In the genomic region with DNA sequence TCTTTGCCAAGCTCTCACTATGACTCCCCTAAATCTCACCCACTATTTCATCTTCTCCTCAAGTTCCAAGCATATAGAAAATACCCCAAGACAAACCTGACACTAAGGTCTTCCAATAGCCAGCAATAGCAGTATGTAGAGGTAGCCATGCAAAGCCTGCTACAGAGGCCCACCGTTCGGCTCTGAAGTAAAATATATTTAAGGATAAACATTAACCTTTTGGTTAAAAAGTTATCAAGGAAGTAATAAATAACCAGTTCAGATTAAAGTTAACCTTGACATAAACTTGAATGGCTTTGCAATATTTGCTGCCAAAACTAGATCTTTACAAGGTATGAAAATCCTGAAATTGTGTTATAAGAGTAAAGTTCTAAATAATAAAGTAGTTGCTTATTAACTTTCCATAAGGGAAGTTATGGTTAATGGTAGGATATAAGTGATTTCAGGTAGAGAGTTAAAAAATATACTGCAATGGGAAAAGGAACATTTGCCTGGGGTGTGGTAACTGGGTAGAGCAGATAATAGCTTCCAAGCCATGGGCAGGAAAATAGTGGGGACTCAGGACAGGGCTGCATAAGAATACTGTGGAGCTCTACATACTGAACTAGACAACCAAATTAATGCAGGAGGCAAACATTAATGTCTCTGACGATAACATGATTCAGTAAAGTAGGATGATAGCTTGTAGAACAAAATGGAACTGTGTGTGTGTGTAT, we compare ENCODE assay signal across 22 mouse cellular contexts. TPM values are rescaled to one million over a fixed set of nuclear protein-coding genes. Genes with fewer than 3 reads are reported as not detected.
DNase-seq lines count a peak whose midpoint lies in the region; ATAC-seq and TF ChIP-seq lines count a peak whose summit lies in the region.
"Had no signal": no experiment of that assay in that cellular context is flagged by ENCODE, and none has a peak within 500 bp of the region (broad histone marks: within the 10 kb centered on the region; RNA-seq: fewer than 3 reads in every experiment).

TSS of gene Hao2 (minus strand) at position 183 of the 716 bp plus-strand sequence.

- H3K9me3 ChIP-seq in lung, postnatal 0 days (ENCODE audit: low read length), result no peaks in the 10 kb centered on the region
- H3K9me3 ChIP-seq: embryonic facial prominence, embryonic 15.5 days; forebrain, embryonic 13.5 days; hindbrain, embryonic 10.5 days; limb, embryonic 13.5 days; neural tube, embryonic 12.5 days had no signal

- no peak within 1 kb of the TSS for H3K27ac ChIP-seq in lung, postnatal 0 days (ENCODE audit: low read length)
- H3K27ac ChIP-seq: embryonic facial prominence, embryonic 15.5 days; forebrain, embryonic 13.5 days; hindbrain, embryonic 10.5 days; limb, embryonic 13.5 days; neural tube, embryonic 12.5 days had no signal

- no peaks in the 10 kb centered on the region for H3K27me3 ChIP-seq in lung, postnatal 0 days (replicated peaks; ENCODE audit: insufficient read depth, low read length)
- H3K27me3 ChIP-seq: embryonic facial prominence, embryonic 15.5 days; forebrain, embryonic 13.5 days; limb, embryonic 13.5 days; neural tube, embryonic 12.5 days; Patski had no signal

- H3K4me3 ChIP-seq in lung, postnatal 0 days (ENCODE audit: low read depth, low read length), result no peak within 1 kb of the TSS
- H3K4me3 ChIP-seq: embryonic facial prominence, embryonic 15.5 days; forebrain, embryonic 13.5 days; hindbrain, embryonic 10.5 days; limb, embryonic 13.5 days; neural tube, embryonic 12.5 days had no signal

- no peaks in the 10 kb centered on the region for H3K4me1 ChIP-seq in lung, postnatal 0 days (ENCODE audit: insufficient read depth, low read depth, low read length)
- H3K4me1 ChIP-seq: embryonic facial prominence, embryonic 15.5 days; forebrain, embryonic 13.5 days; hindbrain, embryonic 10.5 days; limb, embryonic 13.5 days; neural tube, embryonic 12.5 days had no signal

- 25% methylated on average over 3 of the region's 3 CpGs for WGBS in large intestine, adult 2 months
- 54% methylated on average over 3 of the region's 3 CpGs for WGBS in lung, postnatal 0 days

- TF ChIP-seq CTCF in lung, postnatal 0 days (IDR thresholded peaks at IDR 0.05), result no peak

- no peak within 1 kb of the TSS for H3K9ac ChIP-seq in lung, postnatal 0 days (replicated peaks; ENCODE audit: low read depth)
- H3K9ac ChIP-seq: embryonic facial prominence, embryonic 15.5 days; forebrain, embryonic 13.5 days; limb, embryonic 13.5 days; neural tube, embryonic 12.5 days had no signal

- TF ChIP-seq EP300 in lung, postnatal 0 days (IDR thresholded peaks at IDR 0.05), result no peak

- H3K36me3 ChIP-seq in lung, postnatal 0 days (ENCODE audit: insufficient read depth, low read length), result no peaks in the 10 kb centered on the region
- H3K36me3 ChIP-seq: embryonic facial prominence, embryonic 15.5 days; hindbrain, embryonic 10.5 days; limb, embryonic 13.5 days; neural tube, embryonic 12.5 days had no signal

- DNase-seq in adrenal gland, adult 2 months, result peak; percentile 35
- no peak for DNase-seq in adrenal gland, postnatal 4 days (ENCODE audit: low spot score in 2 of 2)
- DNase-seq in kidney, adult 9 months, result peak; percentile 70
- peak; percentile 44 for DNase-seq in large intestine, adult 2 months (ENCODE audit: low read depth, low spot score)
- DNase-seq in lung, postnatal 0 days (ENCODE audit: low spot score), result no peak
- no peak for DNase-seq in ovary, adult 18-20 months (ENCODE audit: low spot score)
- DNase-seq in frontal cortex, adult 2 months (ENCODE audit: extremely low spot score in 1 of 2, low spot score in 1 of 2), result no peak
- DNase-seq: B cell, adult 2 months; cerebellum, adult 8-10 months; lung, postnatal 10 days; thymus, postnatal 14 days had no signal

- H3K4me2 ChIP-seq in lung, postnatal 0 days (replicated peaks; ENCODE audit: low read depth, low read length), result no peak within 1 kb of the TSS
- H3K4me2 ChIP-seq: embryonic facial prominence, embryonic 15.5 days; forebrain, embryonic 13.5 days; limb, embryonic 13.5 days; neural tube, embryonic 12.5 days had no signal

- ATAC-seq in lung, postnatal 0 days, result no peak
- ATAC-seq: forebrain, embryonic 13.5 days; inflammation-experienced regulatory T-cells, adult 6 months; Patski had no signal

RNA-seq across cellular contexts. Expression of gene Hao2, which starts in this region (rescaled TPM):
- total RNA-seq in adrenal gland, adult 2 months (2021), result 100 to 1,000 TPM; 211 to 479 TPM
- polyA plus RNA-seq in adrenal gland, adult 2 months (2012; rRNA removed), result 8.8 and 10.9 TPM in 2 replicates
- total RNA-seq in adrenal gland, postnatal 4 days (2021), result 100 to 1,000 TPM in 1 of 2 experiments, 10 to 100 TPM in 1; 93.8 to 102 TPM
- polyA plus RNA-seq in large intestine, adult 2 months (2012; rRNA removed), result 0.26 and 1.3 TPM in 2 replicates
- not detected in 2 replicates for polyA plus RNA-seq in lung, postnatal 0 days (2015; fragmentation: Nextera tagmentation; extraction: Ambion mirVana)
- not detected in 2 replicates for polyA plus RNA-seq in frontal cortex, adult 2 months (2012; rRNA removed)
- total RNA-seq: granulocyte monocyte progenitor cell, adult 5-6 weeks; left cerebral cortex, adult 18-20 months; megakaryocyte-erythroid progenitor cell, adult 5-6 weeks had no signal
- polyA plus RNA-seq: embryonic facial prominence, embryonic 15.5 days; heart, embryonic 14.5 days; hindbrain, embryonic 10.5 days; inflammation-experienced regulatory T-cells, adult 6 months; Patski had no signal

Comparison
In these comparisons a context has a peak if more than half of its experiments do, and no peak if none do; other contexts are left out.
1. DNase-seq: peak in adrenal gland, adult 2 months (single experiment), kidney, adult 9 months (single experiment) and large intestine, adult 2 months (single experiment); none in adrenal gland, postnatal 4 days (0 of 2), lung, postnatal 0 days (single experiment), ovary, adult 18-20 months (single experiment) and frontal cortex, adult 2 months (0 of 2).